Mouse (Mus musculus) Patski (cell line): ENCODE data around the gene Sucla2. TPM values are rescaled to one million over a fixed set of nuclear protein-coding genes. Genes with fewer than 3 reads are reported as not detected.

Source experiments
- ATAC-seq: fragments of 100-300 bp; one replicate; pipeline ENCODE4 v1.8.0; 2021
- CTCF ChIA-PET: fragments of 350-600 bp; sonication (Branson Sonifier 250); formaldehyde crosslinking; loops from one replicate; lab custom pipeline; 2022; ENCODE audit warnings: inconsistent platforms; lab: Charles Lee
- POLR2A ChIA-PET: fragments of 350-600 bp; sonication (Branson Sonifier 250); formaldehyde crosslinking; loops from one replicate; lab custom pipeline; 2022; ENCODE audit warnings: antibody characterized with exemption, inconsistent platforms; lab: Charles Lee
- DNase-seq: peaks from one replicate; pipeline ENCODE4 v3.0.0-alpha.2; 2011; ENCODE audit warnings: low read depth, low spot score
- H3K27me3 ChIP-seq: fragments of 371-371 bp; one replicate; pipeline ENCODE4 v1.5.1; 2021
- CTCF ChIP-seq: fragments of 100-300 bp; IDR thresholded peaks from one replicate; pipeline ENCODE4 v1.5.1; 2021
- in situ Hi-C: fragments of 300-500 bp; cut with MboI; formaldehyde crosslinking; loops from 3 replicates; pipeline ENCODE4 v1.11.1; 2018; ENCODE audit warnings: low pct_unique_long_range_greater_than_20kb, mixed read lengths
- polyA plus RNA-seq: library from polyadenylated mRNA; unstranded; gene quantifications from one replicate; pipeline ENCODE4 v1.2.3, GENCODE M21; 2021

Sucla2 gene
- polyA plus RNA-seq, 1 experiment from 2014 or later = 181 TPM

DNA sequence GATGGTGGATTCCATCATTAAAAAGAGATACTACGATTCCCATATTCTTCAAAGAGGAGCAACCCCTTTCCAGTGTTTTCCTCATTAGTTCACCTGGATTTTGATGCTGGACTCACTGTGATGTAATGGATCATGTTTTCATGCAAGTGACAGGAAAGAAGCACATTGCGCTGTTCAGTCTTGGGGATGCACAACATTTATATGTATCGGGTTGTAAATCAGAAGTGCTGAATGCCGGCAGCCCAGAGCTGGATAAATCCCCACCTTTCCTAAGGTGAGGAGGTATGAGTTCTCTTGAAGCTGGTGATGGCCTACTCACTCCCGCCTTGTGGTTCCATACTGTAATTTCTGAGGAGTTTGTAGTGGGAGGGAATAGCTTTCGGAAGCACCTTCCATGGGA is 31.8 kb upstream of the Sucla2 start:
- in situ Hi-C loops = no loop called here
- CTCF ChIA-PET = no interaction called here
- DNase-seq (no peak), ATAC-seq (no peak)
- peaks cover 6% of the 10 kb centered on the region for H3K27me3 ChIP-seq
- TF ChIP-seq CTCF = no peak
- POLR2A ChIA-PET = no interaction called here

GRCm38 (mm10) chr14:73494122-73494521 is 31.0 kb upstream of the Sucla2 start:
- POLR2A ChIA-PET = interaction anchor here (0.6 kb wide), 1 partner anchor 33 kb away, joined by 4 read pairs; no protein-coding TSS in a partner anchor
- DNase-seq = no peak
- ATAC-seq = no peak
- in situ Hi-C loops = no loop called here
- CTCF ChIA-PET = no interaction called here
- TF ChIP-seq CTCF = no peak
- peaks cover under 1% of the 10 kb centered on the region for H3K27me3 ChIP-seq

GRCm38 (mm10) chr14:73495753-73496152 is 29.4 kb upstream of the Sucla2 start:
- no peak for TF ChIP-seq CTCF
- peaks cover 6% of the 10 kb centered on the region for H3K27me3 ChIP-seq
- POLR2A ChIA-PET = no interaction called here
- CTCF ChIA-PET = interaction anchor here (1.5 kb wide), 1 partner anchor 8 kb away, joined by 6 read pairs; no protein-coding TSS in a partner anchor
- ATAC-seq (no peak), DNase-seq (no peak)
- in situ Hi-C loops = no loop called here

DNA sequence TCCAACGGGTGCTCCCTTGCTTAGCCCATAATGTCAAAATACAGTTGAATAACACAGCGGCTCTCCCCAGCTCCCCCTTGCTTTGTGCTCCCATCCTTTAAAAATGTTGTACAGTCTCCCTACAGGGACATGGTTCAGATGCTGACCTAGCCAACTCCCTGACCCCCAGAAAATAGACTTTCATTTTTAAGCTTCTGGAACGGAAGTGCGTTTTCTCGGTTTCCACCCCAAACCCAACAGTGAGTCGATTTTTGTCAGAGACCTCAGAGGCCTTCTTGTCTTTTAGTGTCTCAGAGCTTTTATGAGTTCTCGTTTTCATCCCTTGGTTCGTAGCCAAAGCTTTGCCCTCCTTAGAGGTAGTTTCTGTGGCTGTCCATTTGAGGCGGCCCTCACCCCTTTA is 23.8 kb upstream of the Sucla2 start:
- ChIA-PET CTCF (interaction anchor here (1.5 kb wide), 1 partner anchor 14 kb away, joined by 3 read pairs; no protein-coding TSS in a partner anchor), POLR2A (no interaction called here)
- DNase-seq = no peak
- in situ Hi-C loops = no loop called here
- TF ChIP-seq CTCF = no peak
- ATAC-seq = no peak
- H3K27me3 ChIP-seq = peaks cover 6% of the 10 kb centered on the region

- no peak for DNase-seq
- TF ChIP-seq CTCF = no peak
- POLR2A ChIA-PET = no interaction called here
- in situ Hi-C loops = no loop called here
- H3K27me3 ChIP-seq = peaks cover 6% of the 10 kb centered on the region
- CTCF ChIA-PET = interaction anchor here (1.5 to 1.7 kb wide), 2 partner anchors 13 to 14 kb away, joined by 3 to 5 read pairs; no protein-coding TSS in a partner anchor
- ATAC-seq = no peak
These were observed 23.4 kb upstream of the Sucla2 start for GRCm38 (mm10) chr14:73501721-73502120.

DNA sequence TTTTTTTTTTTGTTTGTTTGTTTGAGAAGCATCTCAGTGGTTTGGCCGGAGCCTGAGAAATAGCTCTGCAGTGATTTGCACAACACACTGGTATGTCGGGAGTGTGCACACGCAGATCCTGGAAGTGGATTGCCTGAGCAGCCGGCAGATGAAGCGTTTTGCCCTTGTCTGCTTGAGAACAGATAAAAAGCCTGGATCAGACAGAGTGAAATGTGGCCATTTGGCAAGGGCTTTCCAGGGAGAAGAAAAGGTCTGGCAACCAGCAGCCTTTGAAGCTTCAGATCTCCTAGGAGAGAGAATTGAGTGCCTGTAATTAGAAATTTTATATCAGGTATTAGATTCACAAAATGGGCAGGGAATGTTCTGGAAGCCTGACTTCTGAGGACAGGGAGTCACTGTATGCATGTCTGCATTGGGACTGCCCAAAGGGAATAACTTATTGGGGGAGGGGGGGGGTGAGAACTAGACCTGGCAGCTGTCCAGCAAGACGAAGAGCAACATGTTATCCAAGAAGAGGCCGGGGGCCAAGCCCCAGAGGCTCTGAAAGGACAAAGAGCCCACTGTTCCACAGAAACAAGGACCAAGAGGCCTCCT is 22.4 kb upstream of the Sucla2 start:
- POLR2A ChIA-PET = no interaction called here
- DNase-seq (no peak), ATAC-seq (no peak)
- H3K27me3 ChIP-seq = peaks cover 6% of the 10 kb centered on the region
- in situ Hi-C loops = no loop called here
- TF ChIP-seq CTCF = no peak
- CTCF ChIA-PET = interaction anchor here (1.7 kb wide), 1 partner anchor 14 kb away, joined by 5 read pairs; no protein-coding TSS in a partner anchor

GRCm38 (mm10) chr14:73503237-73503933 is 21.7 kb upstream of the Sucla2 start:
- peaks cover 6% of the 10 kb centered on the region for H3K27me3 ChIP-seq
- CTCF ChIA-PET = interaction anchor here (1.7 kb wide), 1 partner anchor 15 kb away, joined by 5 read pairs; no protein-coding TSS in a partner anchor
- ATAC-seq = no peak
- in situ Hi-C loops = no loop called here
- no peak for DNase-seq
- no peak for TF ChIP-seq CTCF
- POLR2A ChIA-PET = no interaction called here

- TF ChIP-seq CTCF = no peak
- ATAC-seq (no peak), DNase-seq (no peak)
- POLR2A ChIA-PET = no interaction called here
- no peaks in the 10 kb centered on the region for H3K27me3 ChIP-seq
- in situ Hi-C loops = no loop called here
- CTCF ChIA-PET = interaction anchor here (0.9 to 1.6 kb wide), 2 partner anchors 18 to 19 kb away, joined by 4 read pairs; partner anchors contain the start of gene Sucla2
These were observed 18.8 kb upstream of the Sucla2 start for GRCm38 (mm10) chr14:73506283-73506682.

GRCm38 (mm10) chr14:73507200-73507599 is 17.9 kb upstream of the Sucla2 start:
- TF ChIP-seq CTCF = no peak
- no peak for DNase-seq
- no peak for ATAC-seq
- in situ Hi-C loops = no loop called here
- CTCF ChIA-PET = interaction anchor here (0.9 kb wide), 1 partner anchor 20 kb away, joined by 4 read pairs; no protein-coding TSS in a partner anchor
- H3K27me3 ChIP-seq = no peaks in the 10 kb centered on the region
- POLR2A ChIA-PET = no interaction called here

DNA sequence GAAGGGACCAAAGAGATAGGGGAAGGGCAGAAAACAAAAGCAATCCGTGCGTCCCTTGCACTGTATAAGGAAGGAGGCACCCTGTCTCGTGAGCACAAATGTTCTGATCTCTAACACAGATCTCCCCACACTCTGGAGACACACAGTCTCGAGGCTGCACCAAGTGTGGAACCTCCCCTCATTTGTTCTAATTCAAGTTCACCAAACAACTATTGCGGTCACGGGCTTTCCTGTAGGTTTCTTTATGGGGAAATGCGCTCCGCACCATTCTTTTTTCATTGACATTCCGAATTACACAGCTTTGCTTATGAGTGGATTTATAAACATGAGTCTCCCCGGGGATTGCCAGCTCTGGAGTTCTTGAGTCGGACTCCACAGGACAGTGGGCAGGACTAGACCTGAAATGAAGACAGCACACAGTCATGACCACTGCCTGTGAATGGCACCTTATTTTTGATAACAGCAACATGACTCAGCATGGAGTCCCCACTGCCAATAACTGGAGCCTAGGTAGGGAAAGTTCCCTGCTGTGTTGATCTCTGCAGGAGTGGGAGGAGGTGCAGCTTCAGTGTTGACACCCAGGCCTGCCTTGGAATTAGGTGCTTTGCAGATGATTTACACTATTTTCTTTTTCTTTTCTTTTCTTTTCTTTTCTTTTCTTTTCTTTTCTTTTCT is 17.3 kb upstream of the Sucla2 start:
- POLR2A ChIA-PET = no interaction called here
- TF ChIP-seq CTCF = no peak
- ATAC-seq = no peak
- in situ Hi-C loops = no loop called here
- H3K27me3 ChIP-seq = no peaks in the 10 kb centered on the region
- CTCF ChIA-PET = no interaction called here
- DNase-seq = no peak
